Mouse (Mus musculus) hindbrain, embryonic 14.5 days (tissue): ENCODE data around the gene Icam1. TPM values are rescaled to one million over a fixed set of nuclear protein-coding genes. Genes with fewer than 3 reads are reported as not detected.
A peak's percentile ranks its signal among the peaks of the same experiment; 100 is the strongest.
"Not testable (repeated sequence)": the region's sequence is repeated elsewhere in the genome, so short reads cannot be mapped to it uniquely, and the experiment has no call there.

Experiments
- ATAC-seq: fragments of 200-750 bp; cut with Nextera tagmentation; 2 replicates; pipeline ENCODE4 v1.8.0; 2017; ENCODE audit warnings: moderate number of reproducible peaks, mild to moderate bottlenecking, moderate TSS enrichment, moderate library complexity; ENCODE audit not compliant: low FRiP score
- DNase-seq: peaks from one replicate; pipeline ENCODE4 v3.0.0-alpha.2; 2015; ENCODE audit warnings: low spot score
- H3K27ac ChIP-seq: fragments of 300-500 bp; sonication (generic); 2 replicates; pipeline ENCODE4 v1.5.1; 2014; ENCODE audit warnings: mild to moderate bottlenecking, moderate library complexity
- H3K27me3 ChIP-seq: fragments of 300-500 bp; sonication (generic); 2 replicates; pipeline ENCODE4 v1.6.1; 2014; ENCODE audit warnings: mild to moderate bottlenecking, low read length, mixed read lengths; ENCODE audit not compliant: control insufficient read depth, insufficient read depth
- H3K36me3 ChIP-seq: fragments of 300-500 bp; sonication (generic); replicated peaks from 2 replicates; pipeline ENCODE4 v1.6.1; 2014; ENCODE audit not compliant: control insufficient read depth, insufficient read depth
- H3K4me1 ChIP-seq: fragments of 300-500 bp; sonication (generic); replicated peaks from 2 replicates; pipeline ENCODE4 v1.6.1; 2014; ENCODE audit warnings: antibody characterized with exemption, low read length, mixed read lengths; ENCODE audit not compliant: control insufficient read depth, insufficient read depth
- H3K4me2 ChIP-seq: fragments of 300-500 bp; sonication (generic); replicated peaks from 2 replicates; pipeline ENCODE4 v1.6.1; 2014; ENCODE audit warnings: mild to moderate bottlenecking, moderate library complexity
- H3K4me3 ChIP-seq: fragments of 300-500 bp; sonication (generic); replicated peaks from 2 replicates; pipeline ENCODE4 v1.5.1; 2014; ENCODE audit warnings: mild to moderate bottlenecking, low read length
- H3K9ac ChIP-seq: fragments of 300-500 bp; sonication (generic); 2 replicates; pipeline ENCODE4 v1.6.1; 2014
- H3K9me3 ChIP-seq: fragments of 300-500 bp; sonication (generic); 2 replicates; pipeline ENCODE4 v1.6.1; 2016; ENCODE audit warnings: low read length; ENCODE audit not compliant: control insufficient read depth
- WGBS: fragments of 180-500 bp; shearing (Covaris S2); extraction: QIAGEN DNeasy Blood & Tissue Kit; methylation state at CpG from one replicate; pipeline ENCODE4 v1.1.7; 2014; 5-methylcytosine and 5-hydroxymethylcytosine counted together
- polyA plus RNA-seq: library from polyadenylated mRNA; unstranded; fragments of >200 nt; fragmentation: Nextera tagmentation; extraction: Ambion mirVana; gene quantifications from 2 replicates; pipeline ENCODE4 v1.2.1, GENCODE M21; 2014

The Icam1 gene
- polyA plus RNA-seq, 1 experiment from 2014 or later = 3.6 TPM

GRCm38 (mm10) chr9:21044785-21045184 is 29.0 kb downstream of the Icam1 start:
- not testable (repeated sequence) for H3K4me1 ChIP-seq
- 79% methylated on average over 1 of the region's 1 CpGs for WGBS

GRCm38 (mm10) chr9:21045235-21045634 is 29.4 kb downstream of the Icam1 start:
- H3K27ac ChIP-seq = no peak overlapping the region
- H3K4me3 ChIP-seq = no peak overlapping the region
- H3K9me3 ChIP-seq = no peaks in the 10 kb centered on the region
- H3K9ac ChIP-seq = no peak overlapping the region
- H3K36me3 ChIP-seq = no peaks in the 10 kb centered on the region
- ATAC-seq (no peak), DNase-seq (no peak)
- H3K27me3 ChIP-seq = peaks cover 4% of the 10 kb centered on the region
- H3K4me2 ChIP-seq = no peak overlapping the region
- no peaks in the 10 kb centered on the region for H3K4me1 ChIP-seq
- 81% methylated on average over 3 of the region's 3 CpGs for WGBS

More at GRCm38 (mm10) chr9:21044785-21045184, 29.0 kb downstream of the Icam1 start:
- not testable (repeated sequence) for H3K36me3 ChIP-seq, H3K4me3 ChIP-seq, H3K4me2 ChIP-seq, ATAC-seq, DNase-seq, H3K27ac ChIP-seq, H3K27me3 ChIP-seq, H3K9ac ChIP-seq, H3K9me3 ChIP-seq

GRCm38 (mm10) chr9:21051578-21051977 is 35.8 kb downstream of the Icam1 start:
- Histone ChIP-seq H3K9me3 (no peaks in the 10 kb centered on the region), H3K9ac (no peak overlapping the region), H3K36me3 (no peaks in the 10 kb centered on the region), H3K4me2 (no peak overlapping the region), H3K27ac (no peak overlapping the region), H3K27me3 (no peaks in the 10 kb centered on the region), H3K4me1 (no peaks in the 10 kb centered on the region), H3K4me3 (no peak overlapping the region)
- WGBS = 71% methylated on average over 10 of the region's 10 CpGs
- no peak for ATAC-seq
- no peak for DNase-seq

- Histone ChIP-seq H3K9me3 (no peaks in the 10 kb centered on the region), H3K4me3 (no peak overlapping the region), H3K4me2 (no peak overlapping the region), H3K36me3 (peaks cover 40% of the 10 kb centered on the region), H3K27me3 (no peaks in the 10 kb centered on the region), H3K27ac (no peak overlapping the region), H3K9ac (no peak overlapping the region), H3K4me1 (no peaks in the 10 kb centered on the region)
- ATAC-seq (no peak), DNase-seq (no peak)
- 85% methylated on average over 2 of the region's 2 CpGs for WGBS
Measured at GRCm38 (mm10) chr9:21062928-21063327, 47.1 kb downstream of the Icam1 start.

GRCm38 (mm10) chr9:21067006-21067684 is 51.4 kb downstream of the Icam1 start, which contains the start of gene Zglp1:
Zglp1 (minus strand) TSS chr9:21067093.
- peaks cover 54% of the 10 kb centered on the region for H3K36me3 ChIP-seq
- DNase-seq = no peak
- H3K9ac ChIP-seq = no peak within 1 kb of the TSS
- H3K4me3 ChIP-seq = no peak within 1 kb of the TSS
- H3K9me3 ChIP-seq = no peaks in the 10 kb centered on the region
- H3K27me3 ChIP-seq = no peaks in the 10 kb centered on the region
- peaks cover 6% of the 10 kb centered on the region for H3K4me1 ChIP-seq
- no peak within 1 kb of the TSS for H3K27ac ChIP-seq
- 0 out of 2 replicates have a peak, but pooled peaks have one; percentile 10 for ATAC-seq
- WGBS = 92% methylated on average over 27 of the region's 27 CpGs
- no peak within 1 kb of the TSS for H3K4me2 ChIP-seq

- 0 out of 2 replicates have a peak, but pooled peaks have one; percentile 2 for ATAC-seq
Measured at GRCm38 (mm10) chr9:21072641-21073040, 56.9 kb downstream of the Icam1 start.

GRCm38 (mm10) chr9:21073044-21073840 is 57.5 kb downstream of the Icam1 start, which contains the start of the genes Gm49373 and Fdx1l:
Gm49373 (minus strand) TSS chr9:21073096.
Fdx1l (minus strand) TSS chr9:21073614.
- peak within 1 kb of the TSS; percentile 73 for H3K4me3 ChIP-seq
- H3K27me3 ChIP-seq = no peaks in the 10 kb centered on the region
- peak within 1 kb of the TSS; percentile 78 for H3K9ac ChIP-seq
- peak within 1 kb of the TSS; percentile 70; the same call in 1 of the 2 replicates for H3K27ac ChIP-seq
- H3K9me3 ChIP-seq = no peaks in the 10 kb centered on the region
- peaks cover 12% of the 10 kb centered on the region for H3K4me1 ChIP-seq
- peak; percentile 95 for ATAC-seq
- WGBS = 3% methylated on average over 58 of the region's 58 CpGs
- H3K4me2 ChIP-seq = peak within 1 kb of the TSS; percentile 76
- H3K36me3 ChIP-seq = peaks cover 53% of the 10 kb centered on the region
- peak; percentile 88 for DNase-seq

More at GRCm38 (mm10) chr9:21072641-21073040, 56.9 kb downstream of the Icam1 start:
- H3K4me3 ChIP-seq = peak overlapping the region; percentile 73
- H3K36me3 ChIP-seq = peaks cover 53% of the 10 kb centered on the region
- H3K4me2 ChIP-seq = peak overlapping the region; percentile 76
- H3K9ac ChIP-seq = peak overlapping the region; percentile 78
- H3K4me1 ChIP-seq = peaks cover 12% of the 10 kb centered on the region
- H3K27ac ChIP-seq = no peak overlapping the region
- no peaks in the 10 kb centered on the region for H3K27me3 ChIP-seq
- no peaks in the 10 kb centered on the region for H3K9me3 ChIP-seq
- no peak for DNase-seq
- WGBS = 22% methylated on average over 4 of the region's 4 CpGs

- H3K4me1 ChIP-seq = peaks cover 12% of the 10 kb centered on the region
- ATAC-seq = no peak
- H3K27ac ChIP-seq = no peak overlapping the region
Measured at GRCm38 (mm10) chr9:21074173-21074572, 58.4 kb downstream of the Icam1 start.

GRCm38 (mm10) chr9:21075625-21076024 is 59.8 kb downstream of the Icam1 start:
- peaks cover 66% of the 10 kb centered on the region for H3K36me3 ChIP-seq
- H3K4me3 ChIP-seq = no peak overlapping the region
- ATAC-seq (no peak), DNase-seq (no peak)
- no peaks in the 10 kb centered on the region for H3K27me3 ChIP-seq
- H3K9ac ChIP-seq = no peak overlapping the region
- peaks cover 12% of the 10 kb centered on the region for H3K4me1 ChIP-seq
- no peaks in the 10 kb centered on the region for H3K9me3 ChIP-seq
- WGBS = 90% methylated on average over 3 of the region's 3 CpGs
- no peak overlapping the region for H3K4me2 ChIP-seq
- H3K27ac ChIP-seq = no peak overlapping the region

More at GRCm38 (mm10) chr9:21074173-21074572, 58.4 kb downstream of the Icam1 start:
- Histone ChIP-seq H3K9ac (no peak overlapping the region), H3K36me3 (peaks cover 57% of the 10 kb centered on the region), H3K4me2 (peak overlapping the region; percentile 76; the same call in 1 of the 2 replicates), H3K4me3 (no peak overlapping the region), H3K9me3 (no peaks in the 10 kb centered on the region), H3K27me3 (no peaks in the 10 kb centered on the region)
- WGBS = 94% methylated on average over 1 of the region's 1 CpGs
- no peak for DNase-seq
